Mouse (Mus musculus) bone marrow macrophage, adult 2 months (primary cell): ENCODE results near the gene AY761185.

Source experiments
- CTCF ChIP-seq: IDR thresholded peaks from 2 replicates; pipeline ENCODE4 v1.5.1; 2012; ENCODE audit warnings: low read depth, mild to moderate bottlenecking, low read length, moderate library complexity
- POLR2A ChIP-seq: IDR thresholded peaks from 2 replicates; pipeline ENCODE4 v1.6.1; 2012; ENCODE audit warnings: mild to moderate bottlenecking, low read depth, low read length, borderline replicate concordance

DNA sequence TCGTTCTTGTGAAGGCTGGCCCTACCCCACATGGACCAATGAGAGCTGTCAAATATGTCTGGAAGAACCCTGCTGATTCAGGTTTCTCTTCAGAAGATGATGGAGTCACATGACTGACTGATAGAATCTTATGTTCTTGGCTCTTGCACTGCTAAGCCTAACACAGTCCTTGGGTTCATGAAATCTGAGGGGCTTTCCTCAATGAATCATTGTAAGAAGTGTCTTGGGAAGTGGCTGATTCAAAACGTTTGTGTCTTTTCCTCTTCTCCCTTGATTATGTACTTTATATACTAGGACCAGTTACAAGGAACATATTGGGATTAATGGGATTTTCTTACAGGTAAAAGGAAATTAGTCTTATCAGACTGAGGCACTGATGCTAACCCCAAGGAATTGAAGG is 42.0 kb downstream of the AY761185 start, which contains the start of gene Gm15056:
- TF ChIP-seq POLR2A (no peak), CTCF (no peak)
